Mouse (Mus musculus) brain, embryonic 14.5 days (tissue): ENCODE results near the gene Akr1b7.
A peak's percentile ranks its signal among the peaks of the same experiment; 100 is the strongest.

ENCODE experiments used
- CTCF ChIP-seq: fragments of 200-500 bp; IDR thresholded peaks from 2 replicates; pipeline ENCODE4 v1.5.1; 2012; ENCODE audit warnings: inconsistent platforms, mild to moderate bottlenecking, moderate library complexity, borderline replicate concordance; ENCODE audit not compliant: insufficient read depth, insufficient read length; ENCODE audit errors: extremely low read depth
- POLR2A ChIP-seq: fragments of 200-500 bp; IDR thresholded peaks from 2 replicates; pipeline ENCODE4 v1.6.1; 2012; ENCODE audit warnings: mild to moderate bottlenecking, inconsistent platforms, borderline replicate concordance; ENCODE audit not compliant: poor library complexity, insufficient read depth, insufficient read length, severe bottlenecking; ENCODE audit errors: extremely low read depth

GRCm38 (mm10) chr6:34447961-34448360 is 35.8 kb downstream of the Akr1b7 start:
- TF ChIP-seq POLR2A, result no peak
- peak; percentile 84; the same call in 1 of the 2 replicates for TF ChIP-seq CTCF
